Mouse (Mus musculus): ENCODE results near the gene Lct. TPM values are rescaled to one million over a fixed set of nuclear protein-coding genes. Genes with fewer than 3 reads are reported as not detected.
"Not testable (repeated sequence)": the region's sequence is repeated elsewhere in the genome, so short reads cannot be mapped to it uniquely, and the experiment has no call there.

Gene Lct
- total RNA-seq, 2 experiments from 2014 or later: 58.4 to 74.2 TPM

DNA sequence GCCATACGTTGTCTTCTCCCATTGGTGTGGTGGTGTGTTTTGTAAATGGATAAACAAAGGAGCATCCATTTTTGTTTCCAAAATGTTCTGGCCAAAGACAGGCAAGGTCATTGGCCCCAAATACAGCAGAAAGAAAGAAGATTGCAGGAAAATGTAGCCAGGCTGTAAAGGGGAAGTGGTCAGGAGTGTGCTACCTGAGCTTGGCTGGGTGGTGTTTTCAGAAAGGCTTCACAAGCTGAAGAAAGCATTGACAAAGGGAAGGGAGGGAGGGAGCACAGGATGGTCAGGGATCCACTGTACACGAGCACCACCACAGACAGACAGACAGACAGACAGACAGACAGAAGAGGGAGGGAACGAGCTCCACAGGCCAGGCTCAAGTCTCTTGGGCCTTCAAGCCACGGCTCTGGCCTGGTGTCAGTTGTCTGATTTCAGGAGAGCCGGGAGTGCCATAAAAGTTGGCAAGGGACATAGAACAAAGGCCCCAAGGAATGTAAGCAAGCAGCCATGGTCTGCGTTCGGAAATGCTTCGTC is 43.9 kb downstream of the Lct start:
- TF ChIP-seq CTCF (conservative IDR thresholded peaks at IDR 0.05): no peak
- no peak for DNase-seq (ENCODE audit: low spot score in 2 of 2)
- H3K4me3 ChIP-seq: no peak overlapping the region
- H3K27ac ChIP-seq: no peak overlapping the region

DNA sequence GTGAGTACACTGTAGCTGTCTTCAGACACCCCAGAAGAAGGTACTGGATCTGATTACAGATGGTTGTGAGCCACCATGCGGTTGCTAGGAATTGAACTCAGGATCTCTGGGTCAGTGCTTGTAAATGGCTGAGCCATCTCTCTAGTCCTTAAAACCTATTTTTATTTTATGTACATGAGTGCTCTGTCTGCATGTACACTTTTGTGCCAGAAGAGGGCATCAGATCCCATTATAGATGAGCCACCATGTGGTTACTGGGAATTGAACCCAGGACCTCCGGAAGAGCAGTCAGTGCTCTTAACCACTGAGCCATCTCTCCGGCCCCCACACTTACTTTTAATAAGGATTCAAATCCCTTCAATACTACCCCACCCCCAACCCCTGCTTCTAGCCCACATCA is 45.2 kb downstream of the Lct start:
- TF ChIP-seq CTCF (conservative IDR thresholded peaks at IDR 0.05): peak; percentile 61
- no peak for DNase-seq (ENCODE audit: low spot score in 2 of 2)
- no peak overlapping the region for H3K27ac ChIP-seq
- no peak overlapping the region for H3K4me3 ChIP-seq

DNA sequence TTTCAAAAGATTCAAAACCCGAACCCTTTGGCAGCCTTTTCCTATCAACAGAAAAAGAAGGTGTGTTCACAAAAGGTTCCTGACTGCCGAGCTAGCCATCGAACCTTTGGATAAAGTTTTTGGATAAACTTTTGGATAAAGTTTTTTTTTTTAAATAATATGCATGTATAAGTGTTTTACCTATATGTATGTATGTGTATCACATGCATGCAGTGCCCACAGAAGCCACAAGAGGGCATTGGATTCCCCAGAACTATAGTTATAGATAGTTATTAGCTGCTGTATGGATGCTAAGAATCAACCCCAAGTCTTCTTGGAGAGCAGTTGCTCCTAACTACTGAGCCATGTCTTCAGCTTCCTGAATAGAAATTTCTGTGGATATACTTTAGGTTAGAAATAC is 46.4 kb downstream of the Lct start:
- no peak overlapping the region for H3K27ac ChIP-seq
- peak; percentile 67 for TF ChIP-seq CTCF (conservative IDR thresholded peaks at IDR 0.05)

DNA sequence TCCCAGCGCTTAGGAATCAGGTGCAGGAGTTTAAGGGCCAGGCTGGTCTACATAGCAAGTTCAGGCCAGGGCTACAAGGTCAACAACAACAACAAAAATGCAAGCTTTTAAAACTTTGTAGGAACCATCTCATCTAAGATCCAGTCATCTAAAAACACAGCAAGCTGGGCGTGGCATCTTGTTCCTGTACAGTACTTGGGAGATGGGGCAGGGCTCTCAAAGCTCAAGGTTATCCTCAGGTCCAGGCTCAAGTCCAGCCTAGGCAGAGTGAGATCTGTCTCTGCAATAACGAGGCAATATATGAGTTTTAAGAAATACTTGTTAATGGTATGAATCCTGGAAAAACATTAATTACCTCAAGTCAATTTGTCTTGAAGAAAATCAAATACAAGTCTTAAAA is 49.6 kb downstream of the Lct start:
- DNase-seq (ENCODE audit: low spot score in 2 of 2): no peak
- no peak overlapping the region for H3K27ac ChIP-seq
- H3K4me3 ChIP-seq: no peak overlapping the region
- no peak for TF ChIP-seq CTCF (conservative IDR thresholded peaks at IDR 0.05)

More for the DNA sequence above, 46.4 kb downstream of the Lct start:
- no peak overlapping the region for H3K4me3 ChIP-seq
- no peak for DNase-seq (ENCODE audit: low spot score in 2 of 2)

DNA sequence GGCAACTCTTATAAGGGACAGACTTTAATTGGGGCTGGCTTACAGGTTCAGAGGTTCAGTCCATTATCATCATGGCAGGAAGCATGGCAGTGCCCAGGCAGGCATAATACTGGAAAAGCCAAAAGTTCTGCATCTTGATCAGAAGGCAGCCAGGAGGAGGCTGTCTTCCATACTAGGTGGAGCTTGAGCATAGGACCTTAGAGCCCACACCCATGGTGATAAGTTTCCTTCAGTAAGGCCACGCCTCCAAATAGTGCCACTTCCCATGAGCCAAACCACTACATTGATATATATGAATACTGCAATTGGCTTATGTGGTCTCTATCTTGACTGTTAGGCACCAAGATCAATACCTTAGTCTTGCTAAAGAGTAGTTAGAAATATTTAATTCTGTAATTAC is 52.2 kb downstream of the Lct start:
- Histone ChIP-seq H3K4me3 (no peak overlapping the region), H3K27ac (no peak overlapping the region)
- DNase-seq (ENCODE audit: low spot score in 2 of 2): no peak
- TF ChIP-seq CTCF (conservative IDR thresholded peaks at IDR 0.05): no peak

DNA sequence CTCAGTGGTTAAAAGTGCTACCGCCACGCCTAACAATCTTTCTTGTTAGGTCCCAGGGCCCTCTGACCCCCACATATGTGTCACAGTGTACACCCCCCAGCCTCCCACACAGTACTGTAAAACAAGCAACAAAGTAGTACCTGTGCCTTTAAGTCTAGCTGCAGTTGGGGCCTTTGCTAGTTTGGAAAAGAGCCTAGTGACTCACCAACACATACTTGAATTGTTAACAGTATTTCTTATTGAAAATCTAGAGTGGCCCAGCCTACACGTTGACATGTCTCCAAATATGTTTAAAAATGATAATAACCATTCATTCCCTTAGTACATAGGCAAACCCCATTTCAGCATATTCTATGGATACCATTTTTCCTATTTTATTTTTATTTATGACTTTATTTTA is 57.4 kb downstream of the Lct start:
- Histone ChIP-seq H3K27ac (no peak overlapping the region), H3K4me3 (no peak overlapping the region)
- TF ChIP-seq CTCF (conservative IDR thresholded peaks at IDR 0.05): no peak
- no peak for DNase-seq (ENCODE audit: low spot score in 2 of 2)

DNA sequence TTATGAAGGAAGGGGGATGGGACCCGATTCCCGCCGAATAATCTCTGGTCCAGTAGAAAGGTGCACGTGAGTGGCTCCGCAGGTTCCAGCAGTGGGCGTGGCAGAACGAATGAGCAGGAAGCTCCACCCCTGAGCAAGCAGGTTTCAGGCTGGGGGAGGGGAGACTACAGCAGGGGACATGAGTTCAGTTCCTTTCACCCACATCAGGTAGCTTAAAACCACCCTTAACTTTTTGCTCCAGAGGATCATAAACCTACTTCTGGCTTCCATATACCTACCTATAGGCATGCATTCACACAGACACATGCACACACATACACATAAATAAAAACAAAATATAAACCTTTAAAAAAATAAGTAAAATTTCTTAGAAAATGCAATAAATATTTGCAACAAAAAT is 61.1 kb downstream of the Lct start:
- H3K27ac ChIP-seq; H3K4me3 ChIP-seq; DNase-seq (ENCODE audit: low spot score in 2 of 2): not testable (repeated sequence)

DNA sequence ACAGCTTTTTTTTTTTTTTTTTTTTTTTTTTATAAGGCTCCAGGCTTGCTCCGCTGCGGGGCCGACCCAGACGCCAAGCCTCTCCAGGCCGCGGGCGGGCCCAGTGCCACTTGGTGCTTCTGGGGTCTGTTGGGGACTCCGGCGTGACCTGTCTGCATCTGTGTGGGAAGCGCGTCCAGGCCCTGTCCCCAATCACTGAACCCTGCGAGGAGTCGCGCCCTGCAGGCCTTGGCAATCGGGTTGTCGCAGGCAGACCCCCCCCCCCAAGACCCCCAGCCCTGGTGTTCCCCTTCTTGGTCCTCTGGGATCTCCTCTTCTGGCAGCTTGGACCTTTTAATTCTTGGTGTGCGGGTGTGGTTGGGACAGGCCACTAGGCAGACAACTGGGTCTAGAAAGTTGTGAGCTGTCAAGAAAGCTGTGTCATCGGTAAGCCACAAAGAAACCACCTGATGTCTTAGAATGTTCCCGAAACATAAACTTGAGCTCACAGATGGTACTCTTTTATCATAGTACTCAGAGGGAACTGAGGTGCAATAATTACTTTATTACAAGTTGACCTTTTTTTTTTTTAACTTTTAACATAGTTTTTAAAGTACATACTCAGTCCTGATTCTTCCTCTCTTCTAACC is 83.3 kb downstream of the Lct start:
- H3K27ac ChIP-seq: peak overlapping the region; percentile 93
- no peak for DNase-seq (ENCODE audit: low spot score in 2 of 2)
- peak overlapping the region; percentile 91 for H3K4me3 ChIP-seq
- no peak for TF ChIP-seq CTCF (conservative IDR thresholded peaks at IDR 0.05)

DNA sequence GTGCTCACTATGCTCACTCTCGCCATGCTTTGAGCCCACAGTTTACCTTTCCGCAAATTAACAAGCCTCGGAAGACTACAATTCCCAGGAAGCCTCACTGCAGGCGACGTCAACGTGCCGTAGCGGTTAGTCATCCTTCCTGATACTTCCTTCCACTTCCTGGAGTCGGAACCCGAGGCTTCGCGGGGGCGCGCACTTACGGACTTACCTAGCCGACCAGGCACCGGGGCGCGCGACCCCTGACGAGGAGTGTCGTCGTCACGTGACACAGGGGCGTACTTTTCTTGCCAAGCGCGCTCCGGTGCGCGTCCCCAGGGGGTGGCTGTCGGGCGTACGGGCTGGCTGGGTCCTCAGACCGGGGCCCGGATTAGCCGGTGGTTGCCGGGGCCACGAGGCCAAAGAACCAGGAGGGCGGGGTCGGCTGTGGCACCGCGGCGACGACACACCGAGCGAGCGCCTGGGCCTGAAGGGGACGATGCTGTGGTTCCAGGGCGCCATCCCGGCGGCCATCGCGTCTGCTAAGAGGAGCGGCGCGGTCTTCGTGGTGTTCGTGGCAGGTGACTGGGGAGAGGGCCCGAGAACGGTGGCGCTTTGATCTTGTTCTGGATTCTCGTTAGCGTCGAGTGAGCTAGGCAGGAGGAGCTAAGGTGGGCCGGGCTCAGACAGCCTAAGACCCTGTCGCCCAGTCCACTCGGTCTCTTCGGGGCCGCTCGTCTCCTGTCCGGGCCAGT is 84.0 kb downstream of the Lct start:
- DNase-seq (ENCODE audit: low spot score in 2 of 2): peak; percentile 90 to 94

DNA sequence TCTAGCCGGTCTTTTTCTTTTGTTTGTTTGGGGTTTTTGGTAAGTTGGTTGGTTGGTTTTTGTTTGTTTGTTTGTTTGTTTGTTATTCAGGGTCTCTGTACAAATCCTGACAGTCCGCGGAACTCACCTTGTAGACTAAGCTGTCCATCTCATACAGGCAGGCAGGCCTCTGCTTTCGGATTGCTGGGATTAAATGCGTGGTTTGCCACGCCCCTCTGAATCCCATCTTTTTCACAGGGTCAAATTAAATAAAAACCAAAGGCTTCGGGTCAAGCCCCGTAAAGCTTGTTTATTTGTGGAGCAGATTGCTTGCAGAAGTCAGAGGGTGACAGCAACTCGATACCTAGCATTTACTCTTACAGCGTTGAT is 84.5 kb downstream of the Lct start, which contains the start of gene Ubxn4:
Gene Ubxn4 (plus strand): TSS at position 338 of the 369 bp plus-strand sequence.
- H3K27ac ChIP-seq: peak within 1 kb of the TSS; percentile 93
- DNase-seq (ENCODE audit: low spot score in 2 of 2): no peak
- TF ChIP-seq CTCF (conservative IDR thresholded peaks at IDR 0.05): no peak
- peak within 1 kb of the TSS; percentile 91 for H3K4me3 ChIP-seq

More for the DNA sequence above, 84.0 kb downstream of the Lct start:
- Histone ChIP-seq H3K27ac (peak overlapping the region; percentile 93), H3K4me3 (peak overlapping the region; percentile 91)
- no peak; the same call in 1 of the 2 replicates for TF ChIP-seq CTCF (conservative IDR thresholded peaks at IDR 0.05)

DNA sequence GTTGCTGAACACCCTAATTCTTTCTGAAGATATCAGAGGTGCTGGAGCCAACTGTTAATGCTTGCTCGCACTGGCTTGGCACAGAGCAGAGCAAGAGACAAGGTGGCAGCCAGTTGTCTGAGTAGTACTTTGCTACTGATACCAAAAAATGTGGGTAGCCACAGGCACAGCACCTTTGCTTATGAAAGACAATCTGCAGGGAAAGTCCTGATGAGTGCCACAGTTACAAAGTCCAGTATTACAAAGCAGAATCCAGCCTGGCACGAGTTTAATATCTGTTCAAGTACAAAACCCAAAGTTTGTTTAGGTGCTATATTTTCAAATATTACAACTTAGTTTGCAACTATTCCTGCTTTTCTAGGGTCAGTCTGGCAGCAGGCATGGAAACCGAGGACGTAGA is 92.9 kb downstream of the Lct start:
- no peak overlapping the region for H3K4me3 ChIP-seq
- no peak overlapping the region for H3K27ac ChIP-seq
- no peak for DNase-seq (ENCODE audit: low spot score in 2 of 2)
- no peak for TF ChIP-seq CTCF (conservative IDR thresholded peaks at IDR 0.05)

Other genes with a start within 250 kb of the Lct start
- 1 to 10 TPM; 6.6 to 7.2 TPM for gene Zranb3, start 225.3 kb downstream of the Lct start, total RNA-seq (2021)
- 100 to 1,000 TPM; 239 to 263 TPM for gene R3hdm1, start 225.0 kb downstream of the Lct start, total RNA-seq (2021)
- 10 to 100 TPM; 61.7 to 62.8 TPM for gene Ubxn4, start 84.4 kb downstream of the Lct start, total RNA-seq (2021)
- 10 to 100 TPM; 17.6 to 23.4 TPM for gene Mcm6, start 31.3 kb upstream of the Lct start, total RNA-seq (2021)
- 10 to 100 TPM; 66.3 to 68.0 TPM for gene Dars, start 89.0 kb upstream of the Lct start, total RNA-seq (2021)